Mouse (Mus musculus): ENCODE measurements around the gene Pxdn. TPM values are rescaled to one million over a fixed set of nuclear protein-coding genes. Genes with fewer than 3 reads are reported as not detected.

Pxdn gene
- polyA plus RNA-seq, 1 experiment from 2014 or later: 57.8 TPM

DNA sequence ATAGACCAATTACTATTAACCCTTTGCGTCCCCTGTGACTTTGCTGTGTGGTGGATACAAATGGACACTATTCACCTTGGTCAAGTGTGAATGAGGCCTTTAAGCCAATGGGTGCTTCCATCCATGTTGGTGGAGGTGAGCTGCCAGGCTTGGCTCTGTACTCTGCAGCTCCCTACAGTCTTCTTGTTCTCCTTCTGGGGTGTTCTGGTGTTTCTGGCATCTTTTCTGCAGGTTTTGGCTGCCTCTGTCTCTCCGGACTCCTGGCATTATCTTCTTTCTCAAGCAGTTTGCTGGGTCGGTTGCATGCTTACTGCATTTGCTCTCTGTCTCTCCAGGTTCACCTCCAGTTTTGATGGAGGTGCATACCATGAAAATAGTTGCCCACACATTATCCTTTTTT is 7.2 kb downstream of the Pxdn start:
- no peak for ATAC-seq (ENCODE audit: low FRiP score, low TSS enrichment)
- Histone ChIP-seq H3K36me3 (ENCODE audit: control insufficient read depth, insufficient read depth, low read length) (no peaks in the 10 kb centered on the region; the same call in 1 of the 2 replicates), H3K27me3 (ENCODE audit: control insufficient read depth, insufficient read depth, low read length) (no peaks in the 10 kb centered on the region), H3K4me1 (ENCODE audit: control insufficient read depth, insufficient read depth, low read length) (peaks cover 18% of the 10 kb centered on the region), H3K9ac (replicated peaks; ENCODE audit: low read length) (no peak overlapping the region), H3K9me3 (ENCODE audit: control insufficient read depth, low read length) (no peaks in the 10 kb centered on the region), H3K4me2 (ENCODE audit: low read length) (no peak overlapping the region), H3K4me3 (replicated peaks; ENCODE audit: low read depth, low read length) (no peak overlapping the region), H3K27ac (replicated peaks; ENCODE audit: low read depth, low read length) (no peak overlapping the region)
- no peak for DNase-seq
- 93% methylated on average over 3 of the region's 3 CpGs for WGBS

DNA sequence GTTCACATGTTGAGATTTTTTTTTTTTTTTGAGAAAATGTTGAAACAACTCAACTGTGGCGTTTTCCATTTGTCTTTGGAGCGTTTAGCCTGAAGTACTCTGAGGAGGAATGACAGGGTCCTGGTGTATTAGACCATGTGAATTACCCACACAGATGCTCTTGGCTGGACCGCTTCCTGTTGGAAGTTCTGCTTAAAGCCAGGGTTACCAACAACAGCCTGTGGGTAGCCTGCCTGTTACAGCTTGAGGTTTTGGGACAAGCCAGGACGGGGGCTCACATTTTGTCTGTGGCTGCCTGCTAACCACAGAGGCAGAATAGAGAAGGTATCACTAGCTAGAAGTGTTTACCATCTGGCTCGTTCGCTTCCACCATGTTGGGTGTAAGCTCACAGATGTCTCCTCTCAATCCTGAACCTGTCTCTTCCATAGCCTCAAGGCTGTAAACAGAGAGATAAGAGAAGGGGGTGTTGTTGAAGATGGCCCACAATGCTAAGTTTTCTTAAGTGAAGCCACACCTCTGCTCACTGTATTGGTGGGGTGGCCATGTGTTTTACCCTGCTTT is 7.9 kb downstream of the Pxdn start:
- DNase-seq: no peak
- Histone ChIP-seq H3K4me3 (replicated peaks; ENCODE audit: low read depth, low read length) (no peak overlapping the region), H3K4me2 (ENCODE audit: low read length) (no peak overlapping the region), H3K27ac (replicated peaks; ENCODE audit: low read depth, low read length) (no peak overlapping the region), H3K36me3 (ENCODE audit: control insufficient read depth, insufficient read depth, low read length) (no peaks in the 10 kb centered on the region; the same call in 1 of the 2 replicates), H3K9me3 (ENCODE audit: control insufficient read depth, low read length) (no peaks in the 10 kb centered on the region), H3K4me1 (ENCODE audit: control insufficient read depth, insufficient read depth, low read length) (peaks cover 12% of the 10 kb centered on the region), H3K9ac (replicated peaks; ENCODE audit: low read length) (no peak overlapping the region), H3K27me3 (ENCODE audit: control insufficient read depth, insufficient read depth, low read length) (no peaks in the 10 kb centered on the region)
- no peak for ATAC-seq (ENCODE audit: low FRiP score, low TSS enrichment)
- WGBS: 93% methylated on average over 6 of the region's 6 CpGs

DNA sequence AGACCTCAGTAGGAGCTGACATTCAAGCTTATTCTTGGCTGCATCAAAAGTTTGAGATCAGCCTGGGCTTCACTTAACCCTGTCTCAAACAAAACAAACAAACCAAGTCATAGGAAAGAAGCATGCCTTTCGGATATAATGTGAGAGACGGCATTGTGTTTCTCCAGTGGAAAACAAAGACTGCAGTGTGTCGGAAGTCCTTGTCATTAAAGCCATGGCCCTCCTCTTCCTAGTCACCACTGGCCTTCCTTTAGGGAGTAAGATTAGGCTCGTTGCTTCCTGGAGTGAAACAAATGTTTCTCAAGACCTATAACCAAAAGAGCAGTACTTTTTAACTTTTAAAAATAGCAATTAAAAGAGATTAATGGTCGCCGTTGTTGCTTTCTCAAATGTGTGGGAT is 13.6 kb downstream of the Pxdn start:
- ATAC-seq (ENCODE audit: low FRiP score, low TSS enrichment): no peak

DNA sequence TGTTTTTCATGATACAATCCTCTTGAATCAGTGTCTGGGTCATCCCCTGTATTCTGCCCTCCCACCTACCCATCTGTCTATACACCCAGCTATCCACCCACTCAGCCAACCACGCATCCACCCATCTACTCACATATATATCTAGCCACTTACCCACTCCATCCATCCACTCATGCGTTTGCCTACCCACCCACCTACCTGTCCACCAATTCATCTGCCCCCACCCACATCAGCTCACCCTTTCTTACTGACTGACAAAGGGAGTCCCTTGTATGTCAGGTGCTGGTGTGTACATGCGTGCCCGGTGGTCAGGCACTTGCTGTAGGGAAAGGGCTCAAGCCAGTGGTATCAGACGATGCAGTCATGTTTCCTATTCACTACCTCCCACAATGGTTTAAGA is 14.1 kb downstream of the Pxdn start:
- DNase-seq (no peak), ATAC-seq (ENCODE audit: low FRiP score, low TSS enrichment) (no peak)
- no peak overlapping the region for H3K27ac ChIP-seq (replicated peaks; ENCODE audit: low read depth, low read length)
- H3K4me3 ChIP-seq (replicated peaks; ENCODE audit: low read depth, low read length): no peak overlapping the region
- H3K36me3 ChIP-seq (ENCODE audit: control insufficient read depth, insufficient read depth, low read length): no peaks in the 10 kb centered on the region; the same call in 1 of the 2 replicates
- 89% methylated on average over 5 of the region's 5 CpGs for whole genome bisulfite sequencing
- H3K9ac ChIP-seq (replicated peaks; ENCODE audit: low read length): no peak overlapping the region
- peaks cover 17% of the 10 kb centered on the region for H3K4me1 ChIP-seq (ENCODE audit: control insufficient read depth, insufficient read depth, low read length)
- H3K4me2 ChIP-seq (ENCODE audit: low read length): no peak overlapping the region
- no peaks in the 10 kb centered on the region for H3K27me3 ChIP-seq (ENCODE audit: control insufficient read depth, insufficient read depth, low read length)
- no peaks in the 10 kb centered on the region for H3K9me3 ChIP-seq (ENCODE audit: control insufficient read depth, low read length)

More for the DNA sequence above, 13.6 kb downstream of the Pxdn start:
- Histone ChIP-seq H3K4me3 (replicated peaks; ENCODE audit: low read depth, low read length) (no peak overlapping the region), H3K36me3 (ENCODE audit: control insufficient read depth, insufficient read depth, low read length) (no peaks in the 10 kb centered on the region; the same call in 1 of the 2 replicates), H3K4me2 (ENCODE audit: low read length) (no peak overlapping the region), H3K4me1 (ENCODE audit: control insufficient read depth, insufficient read depth, low read length) (peaks cover 17% of the 10 kb centered on the region), H3K27me3 (ENCODE audit: control insufficient read depth, insufficient read depth, low read length) (no peaks in the 10 kb centered on the region), H3K9ac (replicated peaks; ENCODE audit: low read length) (no peak overlapping the region), H3K9me3 (ENCODE audit: control insufficient read depth, low read length) (no peaks in the 10 kb centered on the region), H3K27ac (replicated peaks; ENCODE audit: low read depth, low read length) (no peak overlapping the region)
- 58% methylated on average over 6 of the region's 6 CpGs for WGBS
- DNase-seq: no peak

DNA sequence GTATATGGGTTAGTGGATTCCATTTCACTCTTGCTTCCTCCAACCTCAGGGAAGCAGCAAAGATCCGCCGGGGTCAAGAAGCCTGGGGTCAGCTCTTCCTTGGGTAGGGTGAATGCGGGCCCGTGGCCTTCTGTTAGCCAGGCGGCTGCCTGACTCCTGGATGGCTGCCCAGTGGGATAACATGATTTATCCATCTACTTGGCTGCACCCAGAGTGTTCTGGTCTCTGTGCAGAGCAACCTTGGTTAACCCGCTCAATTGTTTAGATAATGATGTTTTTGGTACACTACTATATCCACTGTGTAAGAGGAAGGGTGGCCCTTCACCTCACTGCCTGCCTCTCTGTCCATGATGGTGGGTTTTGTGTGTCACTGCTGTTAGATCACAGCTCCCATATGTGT is 14.7 kb downstream of the Pxdn start:
- 92% methylated on average over 6 of the region's 6 CpGs for WGBS
- peaks cover 17% of the 10 kb centered on the region for H3K4me1 ChIP-seq (ENCODE audit: control insufficient read depth, insufficient read depth, low read length)
- no peak for DNase-seq

DNA sequence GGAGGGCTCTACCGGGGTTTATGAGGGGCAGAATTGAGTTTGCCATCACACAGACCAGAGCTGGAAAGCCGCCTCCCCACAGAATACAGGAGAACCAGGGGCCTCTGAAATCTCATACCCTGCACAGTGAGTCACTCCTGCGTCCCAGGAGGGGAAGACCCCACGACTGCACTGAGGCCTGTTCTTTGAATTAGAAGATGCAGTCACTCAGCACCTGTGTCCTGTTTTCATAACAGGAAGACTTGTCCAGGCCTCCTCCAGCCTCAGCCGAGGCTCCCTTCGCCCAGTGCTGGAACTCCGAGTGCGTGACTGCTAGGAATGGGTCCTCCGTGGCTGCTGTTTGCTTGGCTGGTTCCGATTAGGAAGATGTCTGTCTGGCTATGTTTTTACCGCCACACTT is 16.6 kb downstream of the Pxdn start:
- Histone ChIP-seq H3K4me3 (replicated peaks; ENCODE audit: low read depth, low read length) (no peak overlapping the region), H3K27ac (replicated peaks; ENCODE audit: low read depth, low read length) (peak overlapping the region; percentile 63), H3K4me1 (ENCODE audit: control insufficient read depth, insufficient read depth, low read length) (peaks cover 17% of the 10 kb centered on the region), H3K9ac (replicated peaks; ENCODE audit: low read length) (no peak overlapping the region; the same call in 1 of the 2 replicates), H3K36me3 (ENCODE audit: control insufficient read depth, insufficient read depth, low read length) (no peaks in the 10 kb centered on the region; the same call in 1 of the 2 replicates), H3K27me3 (ENCODE audit: control insufficient read depth, insufficient read depth, low read length) (no peaks in the 10 kb centered on the region), H3K4me2 (ENCODE audit: low read length) (no peak overlapping the region), H3K9me3 (ENCODE audit: control insufficient read depth, low read length) (no peaks in the 10 kb centered on the region)
- 67% methylated on average over 11 of the region's 11 CpGs for WGBS
- DNase-seq (peak; percentile 25), ATAC-seq (ENCODE audit: low FRiP score, low TSS enrichment) (no peak)

More for the DNA sequence above, 14.7 kb downstream of the Pxdn start:
- ATAC-seq (ENCODE audit: low FRiP score, low TSS enrichment): no peak
- no peak overlapping the region for H3K4me3 ChIP-seq (replicated peaks; ENCODE audit: low read depth, low read length)
- no peaks in the 10 kb centered on the region for H3K27me3 ChIP-seq (ENCODE audit: control insufficient read depth, insufficient read depth, low read length)
- H3K27ac ChIP-seq (replicated peaks; ENCODE audit: low read depth, low read length): no peak overlapping the region
- H3K36me3 ChIP-seq (ENCODE audit: control insufficient read depth, insufficient read depth, low read length): no peaks in the 10 kb centered on the region; the same call in 1 of the 2 replicates
- H3K4me2 ChIP-seq (ENCODE audit: low read length): no peak overlapping the region
- no peaks in the 10 kb centered on the region for H3K9me3 ChIP-seq (ENCODE audit: control insufficient read depth, low read length)
- no peak overlapping the region for H3K9ac ChIP-seq (replicated peaks; ENCODE audit: low read length)

DNA sequence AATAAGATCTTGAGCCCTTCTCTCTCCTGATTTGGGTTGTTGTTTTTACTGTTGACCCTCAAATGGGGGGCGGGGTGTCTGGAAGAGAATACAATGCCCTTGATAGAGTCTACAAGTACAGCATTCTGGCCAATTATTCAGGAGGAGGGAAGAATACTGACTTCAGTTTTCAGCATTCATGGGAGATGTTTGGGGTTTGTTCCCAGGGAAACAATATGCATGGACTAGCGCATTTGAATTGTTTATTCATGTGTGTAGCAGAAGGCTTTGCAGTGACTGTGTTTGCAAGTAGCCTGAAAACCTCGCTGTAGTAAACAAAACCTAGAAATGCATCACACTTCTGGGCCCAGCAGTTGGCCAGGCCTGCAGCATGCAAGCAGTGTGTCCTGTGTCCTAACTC is 17.1 kb downstream of the Pxdn start:
- DNase-seq (peak; percentile 25), ATAC-seq (ENCODE audit: low FRiP score, low TSS enrichment) (no peak)
- Histone ChIP-seq H3K9me3 (ENCODE audit: control insufficient read depth, low read length) (no peaks in the 10 kb centered on the region), H3K27me3 (ENCODE audit: control insufficient read depth, insufficient read depth, low read length) (no peaks in the 10 kb centered on the region), H3K27ac (replicated peaks; ENCODE audit: low read depth, low read length) (peak overlapping the region; percentile 63), H3K4me1 (ENCODE audit: control insufficient read depth, insufficient read depth, low read length) (peaks cover 17% of the 10 kb centered on the region), H3K9ac (replicated peaks; ENCODE audit: low read length) (no peak overlapping the region), H3K4me2 (ENCODE audit: low read length) (no peak overlapping the region), H3K36me3 (ENCODE audit: control insufficient read depth, insufficient read depth, low read length) (no peaks in the 10 kb centered on the region; the same call in 1 of the 2 replicates), H3K4me3 (replicated peaks; ENCODE audit: low read depth, low read length) (no peak overlapping the region)
- 53% methylated on average over 3 of the region's 3 CpGs for WGBS

DNA sequence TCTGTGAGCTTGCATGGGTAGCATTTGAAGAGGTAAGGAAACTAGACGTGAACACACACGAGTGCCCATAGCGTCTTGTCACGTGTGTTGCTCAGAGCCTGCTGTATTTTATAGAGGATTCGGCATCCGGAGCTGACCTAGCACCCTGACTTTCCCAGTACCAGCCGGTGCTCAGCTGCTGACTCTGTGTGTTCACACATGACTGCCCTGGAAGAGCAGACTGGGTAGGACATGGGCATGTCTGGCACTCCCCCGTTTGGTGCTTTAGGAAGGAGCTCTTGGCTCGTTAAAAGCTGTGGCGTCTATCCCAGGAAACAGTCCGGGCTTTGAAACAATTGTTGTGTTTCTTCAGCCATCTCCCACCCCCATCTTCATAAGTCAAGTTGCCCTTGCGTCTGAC is 19.6 kb downstream of the Pxdn start:
- H3K4me1 ChIP-seq (ENCODE audit: control insufficient read depth, insufficient read depth, low read length): peaks cover 16% of the 10 kb centered on the region
- DNase-seq: no peak
- H3K4me2 ChIP-seq (ENCODE audit: low read length): no peak overlapping the region
- no peak overlapping the region for H3K4me3 ChIP-seq (replicated peaks; ENCODE audit: low read depth, low read length)
- no peak overlapping the region for H3K27ac ChIP-seq (replicated peaks; ENCODE audit: low read depth, low read length)
- no peak; the same call in 1 of the 2 replicates for ATAC-seq (ENCODE audit: low FRiP score, low TSS enrichment)
- no peaks in the 10 kb centered on the region for H3K36me3 ChIP-seq (ENCODE audit: control insufficient read depth, insufficient read depth, low read length)
- WGBS: 86% methylated on average over 12 of the region's 12 CpGs
- no peak overlapping the region for H3K9ac ChIP-seq (replicated peaks; ENCODE audit: low read length)
- no peaks in the 10 kb centered on the region for H3K9me3 ChIP-seq (ENCODE audit: control insufficient read depth, low read length)
- no peaks in the 10 kb centered on the region for H3K27me3 ChIP-seq (ENCODE audit: control insufficient read depth, insufficient read depth, low read length)

DNA sequence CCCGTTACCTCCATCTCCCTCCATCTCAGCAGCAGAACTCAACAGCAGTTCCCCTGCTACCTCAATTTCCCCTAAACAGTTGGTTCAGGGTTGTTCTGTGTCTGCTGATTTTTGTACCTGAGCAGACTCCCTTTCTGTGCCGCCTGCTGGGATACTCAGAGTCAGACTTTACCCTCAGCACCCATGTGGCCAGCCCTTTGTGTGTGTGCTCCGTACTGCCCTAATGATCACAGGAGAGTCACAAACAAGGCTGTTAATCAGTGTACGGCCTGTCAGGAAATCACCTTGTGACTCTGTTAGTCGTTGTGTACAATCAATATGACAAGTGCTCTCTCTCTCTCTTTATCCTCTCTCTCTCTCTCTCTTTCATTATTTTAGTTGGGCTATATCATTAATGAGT is 21.2 kb downstream of the Pxdn start:
- ATAC-seq (ENCODE audit: low FRiP score, low TSS enrichment) (no peak), DNase-seq (no peak)
- H3K4me3 ChIP-seq (replicated peaks; ENCODE audit: low read depth, low read length): no peak overlapping the region
- H3K4me1 ChIP-seq (ENCODE audit: control insufficient read depth, insufficient read depth, low read length): peaks cover 15% of the 10 kb centered on the region
- no peaks in the 10 kb centered on the region for H3K36me3 ChIP-seq (ENCODE audit: control insufficient read depth, insufficient read depth, low read length)
- H3K9me3 ChIP-seq (ENCODE audit: control insufficient read depth, low read length): no peaks in the 10 kb centered on the region
- WGBS: 83% methylated on average over 5 of the region's 5 CpGs
- H3K9ac ChIP-seq (replicated peaks; ENCODE audit: low read length): no peak overlapping the region
- H3K27ac ChIP-seq (replicated peaks; ENCODE audit: low read depth, low read length): no peak overlapping the region
- H3K4me2 ChIP-seq (ENCODE audit: low read length): no peak overlapping the region
- H3K27me3 ChIP-seq (ENCODE audit: control insufficient read depth, insufficient read depth, low read length): no peaks in the 10 kb centered on the region

All from midbrain, embryonic 14.5 days (tissue).